Mouse (Mus musculus) neural tube, embryonic 10.5 days (tissue): ENCODE measurements around the gene Bex4.

Experiments
- DNase-seq: peaks from one replicate; pipeline ENCODE4 v3.0.0-alpha.2; 2017; ENCODE audit warnings: low spot score; ENCODE audit errors: extremely low spot score

Gene Bex4

GRCm38 (mm10) chrX:136183107-136183506 is 44.3 kb downstream of the Bex4 start:
- no peak for DNase-seq
